Mouse (Mus musculus) intestine, postnatal 0 days (tissue): Measurements from ENCODE around the gene Tekt5. TPM values are rescaled to one million over a fixed set of nuclear protein-coding genes. Genes with fewer than 3 reads are reported as not detected.

Experiments used
- ATAC-seq: fragments of 200-750 bp; cut with Nextera tagmentation; 2 replicates; pipeline ENCODE4 v1.8.0; 2017; ENCODE audit warnings: mild to moderate bottlenecking, moderate TSS enrichment, moderate library complexity
- H3K27ac ChIP-seq: fragments of 300-500 bp; sonication (generic); 2 replicates; pipeline ENCODE4 v1.5.1; 2014; ENCODE audit warnings: mild to moderate bottlenecking, low read depth, low read length, moderate library complexity
- H3K27me3 ChIP-seq: fragments of 300-500 bp; sonication (generic); replicated peaks from 2 replicates; pipeline ENCODE4 v1.6.1; 2014; ENCODE audit warnings: low read length, mixed read lengths; ENCODE audit not compliant: control insufficient read depth, insufficient read depth
- H3K36me3 ChIP-seq: fragments of 300-500 bp; sonication (generic); 2 replicates; pipeline ENCODE4 v1.6.1; 2014; ENCODE audit warnings: mild to moderate bottlenecking, moderate library complexity; ENCODE audit not compliant: control insufficient read depth, insufficient read depth
- H3K4me1 ChIP-seq: fragments of 300-500 bp; sonication (generic); replicated peaks from 2 replicates; pipeline ENCODE4 v1.6.1; 2014; ENCODE audit warnings: antibody characterized with exemption, low read length, mixed read lengths; ENCODE audit not compliant: control insufficient read depth, insufficient read depth
- H3K4me2 ChIP-seq: fragments of 300-500 bp; sonication (generic); replicated peaks from 2 replicates; pipeline ENCODE4 v1.6.1; 2014; ENCODE audit warnings: low read depth, mild to moderate bottlenecking, moderate library complexity
- H3K4me3 ChIP-seq: fragments of 300-500 bp; sonication (generic); 2 replicates; pipeline ENCODE4 v1.5.1; 2014; ENCODE audit warnings: low read depth, low read length
- H3K9ac ChIP-seq: fragments of 300-500 bp; sonication (generic); 2 replicates; pipeline ENCODE4 v1.6.1; 2014; ENCODE audit warnings: mild to moderate bottlenecking, low read depth, low read length
- H3K9me3 ChIP-seq: fragments of 300-500 bp; sonication (generic); 2 replicates; pipeline ENCODE4 v1.6.1; 2016; ENCODE audit warnings: mixed run types; ENCODE audit not compliant: control insufficient read depth
- CTCF ChIP-seq: sonication (generic); IDR thresholded peaks from 2 replicates; pipeline ENCODE4 v1.5.1; 2016; ENCODE audit warnings: low read depth, mild to moderate bottlenecking, control low read depth, antibody characterized with exemption, moderate library complexity
- WGBS: fragments of 180-500 bp; shearing (Covaris S2); extraction: QIAGEN DNeasy Blood & Tissue Kit; methylation state at CpG from one replicate; pipeline ENCODE4 v1.1.7; 2014; 5-methylcytosine and 5-hydroxymethylcytosine counted together
- polyA plus RNA-seq: library from polyadenylated mRNA; unstranded; fragments of >200 nt; fragmentation: Nextera tagmentation; extraction: Ambion mirVana; gene quantifications from 2 replicates; pipeline ENCODE4 v1.2.1, GENCODE M21; 2015

The Tekt5 gene
- polyA plus RNA-seq, 1 experiment from 2014 or later, result 0.26 TPM

GRCm38 (mm10) chr16:10415976-10416375 lies 20.7 kb upstream of the Tekt5 start:
- peak; percentile 74 for TF ChIP-seq CTCF
- 82% methylated on average over 6 of the region's 6 CpGs for WGBS
- Histone ChIP-seq H3K27ac (no peak overlapping the region), H3K9ac (no peak overlapping the region), H3K4me1 (0 out of 2 replicates have a peak, but pooled peaks cover 5% of the 10 kb centered on the region), H3K27me3 (no peaks in the 10 kb centered on the region), H3K36me3 (peaks cover 65% of the 10 kb centered on the region), H3K4me3 (no peak overlapping the region), H3K4me2 (no peak overlapping the region), H3K9me3 (no peaks in the 10 kb centered on the region)
- no peak for ATAC-seq

DNA sequence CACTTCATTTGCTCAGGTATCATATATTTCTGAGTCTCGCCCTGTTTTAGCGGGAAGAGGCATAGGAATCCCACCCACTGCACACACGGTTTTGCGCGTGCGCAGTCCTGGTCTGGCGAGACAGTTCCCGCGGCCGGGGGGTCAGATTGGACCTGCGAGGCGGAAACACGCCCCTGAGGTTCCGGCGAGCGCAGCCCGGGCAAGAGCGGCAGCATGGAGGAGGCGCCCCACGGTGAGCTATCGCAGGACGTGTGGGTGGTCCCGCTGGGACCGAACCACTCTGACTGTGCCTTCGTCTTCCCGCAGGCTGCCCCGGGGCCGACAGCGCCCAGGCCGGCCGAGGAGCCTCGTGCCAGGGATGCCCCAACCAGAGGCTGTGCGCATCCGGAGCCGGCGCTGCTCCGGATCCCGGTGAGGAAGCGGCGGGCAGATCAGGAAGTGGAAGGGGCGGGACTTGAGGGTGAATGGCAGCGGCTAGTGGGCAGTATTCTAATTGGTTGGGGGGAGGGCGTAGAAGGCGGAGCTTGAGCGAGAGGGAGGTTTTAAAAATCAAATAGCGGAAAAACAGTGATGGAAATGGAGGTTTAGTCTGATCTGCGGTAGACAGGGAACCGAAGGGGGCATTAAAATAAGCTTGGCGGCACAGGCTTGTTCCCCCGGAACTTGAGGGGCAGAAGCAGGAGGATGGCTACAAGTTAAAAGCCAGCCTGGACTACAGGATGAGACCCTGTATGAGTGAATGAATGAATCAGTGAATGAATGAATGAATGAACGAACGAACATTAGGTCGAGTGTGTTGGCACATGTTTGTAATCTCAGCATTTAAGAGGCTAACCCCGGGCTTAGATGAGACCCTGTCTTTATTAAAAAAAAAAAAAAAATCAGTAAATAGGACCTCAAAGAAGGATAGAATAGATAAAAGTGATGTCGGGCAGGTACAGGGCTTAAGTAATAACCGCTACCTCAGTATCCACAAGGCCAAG lies 16.8 kb upstream of the Tekt5 start, which contains the start of gene Nubp1:
TSS of gene Nubp1 (plus strand) at position 185 of the 983 bp plus-strand sequence.
- H3K4me2 ChIP-seq, result peak within 1 kb of the TSS; percentile 78
- H3K36me3 ChIP-seq, result peaks cover 30% of the 10 kb centered on the region
- no peaks in the 10 kb centered on the region for H3K9me3 ChIP-seq
- peak within 1 kb of the TSS; percentile 76 for H3K4me3 ChIP-seq
- peak within 1 kb of the TSS; percentile 64 for H3K9ac ChIP-seq
- 3% methylated on average over 56 of the region's 56 CpGs for WGBS
- 0 out of 2 replicates have a peak, but pooled peaks cover 5% of the 10 kb centered on the region for H3K4me1 ChIP-seq
- no peaks in the 10 kb centered on the region for H3K27me3 ChIP-seq
- ATAC-seq, result peak; percentile 94
- H3K27ac ChIP-seq, result peak within 1 kb of the TSS; percentile 76
- peak; percentile 20; the same call in 1 of the 2 replicates for TF ChIP-seq CTCF

DNA sequence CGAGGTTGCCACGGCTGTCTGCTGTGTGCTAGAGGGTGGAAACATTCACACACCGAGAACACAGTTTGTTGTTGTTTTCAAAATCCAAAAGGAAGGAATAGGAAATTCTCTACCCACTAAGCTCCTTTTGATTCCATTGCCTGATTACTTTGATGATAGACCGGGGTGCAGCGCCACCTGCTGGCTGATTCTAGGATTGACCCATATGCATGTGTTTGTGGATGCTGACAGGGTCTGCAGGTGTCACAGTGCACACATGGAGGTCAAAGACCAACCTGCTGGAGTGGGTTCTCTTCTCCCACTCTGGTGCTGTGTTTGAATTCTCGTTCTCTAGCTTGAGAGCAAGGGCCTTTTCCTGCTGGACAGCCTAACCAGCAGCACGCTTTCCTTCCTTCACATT lies 3.9 kb upstream of the Tekt5 start:
- ATAC-seq, result no peak
- peak; percentile 96 for TF ChIP-seq CTCF
- WGBS, result 31% methylated on average over 7 of the region's 7 CpGs

GRCm38 (mm10) chr16:10398755-10399154 lies 3.5 kb upstream of the Tekt5 start:
- ATAC-seq, result no peak
- WGBS, result 68% methylated on average over 5 of the region's 5 CpGs
- Histone ChIP-seq H3K27ac (no peak overlapping the region), H3K9me3 (no peaks in the 10 kb centered on the region), H3K27me3 (0 out of 2 replicates have a peak, but pooled peaks cover 4% of the 10 kb centered on the region), H3K4me1 (no peaks in the 10 kb centered on the region), H3K9ac (no peak overlapping the region), H3K4me3 (no peak overlapping the region), H3K4me2 (no peak overlapping the region), H3K36me3 (no peaks in the 10 kb centered on the region)
- TF ChIP-seq CTCF, result no peak

More for the DNA sequence above, 3.9 kb upstream of the Tekt5 start:
- H3K9ac ChIP-seq, result no peak overlapping the region
- H3K27ac ChIP-seq, result no peak overlapping the region
- H3K4me3 ChIP-seq, result no peak overlapping the region
- H3K4me1 ChIP-seq, result no peaks in the 10 kb centered on the region
- no peak overlapping the region for H3K4me2 ChIP-seq
- H3K9me3 ChIP-seq, result no peaks in the 10 kb centered on the region
- no peaks in the 10 kb centered on the region for H3K36me3 ChIP-seq
- 0 out of 2 replicates have a peak, but pooled peaks cover 4% of the 10 kb centered on the region for H3K27me3 ChIP-seq

- no peak overlapping the region for H3K4me2 ChIP-seq
- no peak overlapping the region for H3K27ac ChIP-seq
- no peak overlapping the region for H3K4me3 ChIP-seq
- 80% methylated on average over 9 of the region's 9 CpGs for WGBS
- no peak for TF ChIP-seq CTCF
- H3K4me1 ChIP-seq, result no peaks in the 10 kb centered on the region
- no peaks in the 10 kb centered on the region for H3K36me3 ChIP-seq
- H3K27me3 ChIP-seq, result 0 out of 2 replicates have a peak, but pooled peaks cover 4% of the 10 kb centered on the region
- no peak for ATAC-seq
- no peak overlapping the region for H3K9ac ChIP-seq
- no peaks in the 10 kb centered on the region for H3K9me3 ChIP-seq
Measured at GRCm38 (mm10) chr16:10392587-10392986, 2.7 kb downstream of the Tekt5 start.

DNA sequence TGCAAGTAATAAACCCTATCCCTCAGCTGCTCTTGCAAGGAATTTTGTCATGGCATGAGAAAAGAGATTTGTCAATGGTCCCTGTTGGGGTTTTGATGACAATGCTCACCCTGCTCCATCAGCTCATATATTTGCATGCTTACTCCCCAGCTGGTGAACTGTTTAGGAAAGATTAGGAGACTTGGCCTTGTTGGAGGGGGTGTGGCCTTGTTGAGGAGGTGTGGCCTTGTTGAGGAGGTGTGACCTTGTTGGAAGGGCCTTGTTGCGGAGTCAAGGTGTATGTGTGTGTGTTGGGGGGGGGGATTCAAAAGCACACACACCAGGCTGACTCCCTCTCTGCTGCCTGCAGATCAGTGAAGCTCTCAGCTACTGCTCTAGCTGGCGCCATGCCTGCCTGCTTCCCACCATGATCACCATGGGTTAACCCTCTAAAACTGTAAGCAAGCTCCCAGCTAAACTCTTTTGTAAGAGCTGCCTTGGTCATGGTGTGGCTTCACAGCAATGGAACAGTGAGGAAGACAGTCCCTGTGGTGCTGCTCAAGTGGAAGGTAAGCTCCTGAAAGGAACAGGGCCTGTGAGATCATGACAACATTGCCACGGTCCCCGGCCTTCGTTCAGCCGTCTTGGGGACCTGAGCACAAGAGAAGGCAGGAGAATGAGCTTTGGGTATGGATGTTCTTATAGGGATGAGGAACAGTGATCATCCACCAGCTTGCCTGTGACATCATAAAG lies 6.5 kb downstream of the Tekt5 start:
- no peak overlapping the region for H3K4me2 ChIP-seq
- no peaks in the 10 kb centered on the region for H3K36me3 ChIP-seq
- no peak for ATAC-seq
- H3K9ac ChIP-seq, result no peak overlapping the region
- H3K4me3 ChIP-seq, result no peak overlapping the region
- no peaks in the 10 kb centered on the region for H3K27me3 ChIP-seq
- 0 out of 2 replicates have a peak, but pooled peaks cover 8% of the 10 kb centered on the region for H3K4me1 ChIP-seq
- H3K27ac ChIP-seq, result no peak overlapping the region
- no peaks in the 10 kb centered on the region for H3K9me3 ChIP-seq
- no peak for TF ChIP-seq CTCF
- WGBS, result 92% methylated on average over 6 of the region's 6 CpGs
